Mouse (Mus musculus) kidney, postnatal 10 days (tissue): ENCODE measurements around the gene Zcchc14.
A peak's percentile ranks its signal among the peaks of the same experiment; 100 is the strongest.
"Not testable (repeated sequence)": the region's sequence is repeated elsewhere in the genome, so short reads cannot be mapped to it uniquely, and the experiment has no call there.

Experiments
- DNase-seq: peaks from one replicate; pipeline ENCODE4 v3.0.0; 2021; ENCODE audit warnings: mixed read lengths

The Zcchc14 gene

GRCm38 (mm10) chr8:121652774-121653323 is at the start of gene Zcchc14:
Zcchc14 (minus strand) TSS chr8:121652901.
- DNase-seq, result peak; percentile 100

- DNase-seq, result no peak
Observed at GRCm38 (mm10) chr8:121699936-121700335, 47.2 kb upstream of the Zcchc14 start.

- DNase-seq, result no peak
Observed at GRCm38 (mm10) chr8:121698615-121699101, 46.0 kb upstream of the Zcchc14 start.

- DNase-seq, result peak; percentile 32
Observed at GRCm38 (mm10) chr8:121697735-121698614, 45.3 kb upstream of the Zcchc14 start.

GRCm38 (mm10) chr8:121695585-121696184 is 43.0 kb upstream of the Zcchc14 start:
- DNase-seq, result peak; percentile 80

GRCm38 (mm10) chr8:121694453-121694852 is 41.8 kb upstream of the Zcchc14 start:
- DNase-seq, result peak; percentile 68

- DNase-seq, result no peak
Observed at GRCm38 (mm10) chr8:121688496-121688895, 35.8 kb upstream of the Zcchc14 start.

- DNase-seq, result peak; percentile 30
Observed at GRCm38 (mm10) chr8:121687455-121688161, 34.9 kb upstream of the Zcchc14 start.

GRCm38 (mm10) chr8:121685419-121685818 is 32.7 kb upstream of the Zcchc14 start:
- peak; percentile 87 for DNase-seq

GRCm38 (mm10) chr8:121683083-121683832 is 30.6 kb upstream of the Zcchc14 start:
- no peak for DNase-seq

- no peak for DNase-seq
Observed at GRCm38 (mm10) chr8:121681457-121681856, 28.8 kb upstream of the Zcchc14 start.

- no peak for DNase-seq
Observed at GRCm38 (mm10) chr8:121680896-121681295, 28.2 kb upstream of the Zcchc14 start.

GRCm38 (mm10) chr8:121678696-121679095 is 26.0 kb upstream of the Zcchc14 start:
- no peak for DNase-seq

GRCm38 (mm10) chr8:121675701-121676100 is 23.0 kb upstream of the Zcchc14 start:
- peak; percentile 74 for DNase-seq

GRCm38 (mm10) chr8:121675161-121675560 is 22.5 kb upstream of the Zcchc14 start:
- DNase-seq, result no peak

GRCm38 (mm10) chr8:121674524-121674923 is 21.8 kb upstream of the Zcchc14 start:
- peak; percentile 42 for DNase-seq

GRCm38 (mm10) chr8:121673917-121674316 is 21.2 kb upstream of the Zcchc14 start:
- no peak for DNase-seq

- no peak for DNase-seq
Observed at GRCm38 (mm10) chr8:121673153-121673552, 20.5 kb upstream of the Zcchc14 start.

GRCm38 (mm10) chr8:121669208-121669607 is 16.5 kb upstream of the Zcchc14 start:
- peak; percentile 37 for DNase-seq

GRCm38 (mm10) chr8:121668553-121668952 is 15.9 kb upstream of the Zcchc14 start:
- DNase-seq, result peak; percentile 37

GRCm38 (mm10) chr8:121667936-121668500 is 15.3 kb upstream of the Zcchc14 start:
- DNase-seq, result not testable (repeated sequence)

GRCm38 (mm10) chr8:121665329-121665728 is 12.6 kb upstream of the Zcchc14 start:
- peak; percentile 89 for DNase-seq
